Mouse (Mus musculus) lung, adult 2 months (tissue): Measurements from ENCODE around the gene Cyp2d11.

Experiments
- CTCF ChIP-seq: fragments of 200-500 bp; IDR thresholded peaks from 2 replicates; pipeline ENCODE4 v1.5.1; 2011; ENCODE audit warnings: mild to moderate bottlenecking, low read length, control low read depth; ENCODE audit not compliant: insufficient read depth
- POLR2A ChIP-seq: fragments of 200-500 bp; IDR thresholded peaks from 2 replicates; pipeline ENCODE4 v1.6.1; 2011; ENCODE audit warnings: low read depth, mild to moderate bottlenecking, control low read depth, low read length, borderline replicate concordance; ENCODE audit errors: extremely low read depth

GRCm38 (mm10) chr15:82368146-82368545, 25.7 kb downstream of the Cyp2d11 start:
- TF ChIP-seq CTCF (no peak), POLR2A (no peak)
